8 mouse cellular contexts compared by ENCODE assay signal in genomic region chr1:75315456-75316365, GRCm38 (mm10). TPM values are rescaled to one million over a fixed set of nuclear protein-coding genes. Genes with fewer than 3 reads are reported as not detected.
A peak's percentile ranks its signal among the peaks of the same experiment; 100 is the strongest.
DNase-seq lines count a peak whose midpoint lies in the region; ATAC-seq lines count a peak whose summit lies in the region.
"Had no signal": no experiment of that assay in that cellular context is flagged by ENCODE, and none has a peak within 500 bp of the region (broad histone marks: within the 10 kb centered on the region; RNA-seq: fewer than 3 reads in every experiment).

No protein-coding gene starts in this region.

- ATAC-seq in megakaryocyte, adult 5-6 weeks (ENCODE audit: poor library complexity, severe bottlenecking) = no peak
- no peak for ATAC-seq in embryonic facial prominence, embryonic 14.5 days (ENCODE audit: low read depth)
- no peak for ATAC-seq in kidney, embryonic 16.5 days (ENCODE audit: low FRiP score, low TSS enrichment)
- no peak for ATAC-seq in neural tube, embryonic 13.5 days (ENCODE audit: low read depth)

- H3K27ac ChIP-seq in embryonic facial prominence, embryonic 14.5 days (replicated peaks; ENCODE audit: low read depth, low read length) = no peak overlapping the region
- peak overlapping the region; percentile 96; the same call in 1 of the 2 replicates for H3K27ac ChIP-seq in kidney, embryonic 16.5 days (ENCODE audit: low read length)
- H3K27ac ChIP-seq in neural tube, embryonic 13.5 days (replicated peaks) = no peak overlapping the region

- peaks cover 54% of the 10 kb centered on the region for H3K36me3 ChIP-seq in megakaryocyte, embryonic 14.5 days (replicated peaks; ENCODE audit: low read length)
- H3K36me3 ChIP-seq in embryonic facial prominence, embryonic 14.5 days (ENCODE audit: control insufficient read depth, insufficient read depth, low read length) = peaks cover 49% of the 10 kb centered on the region
- H3K36me3 ChIP-seq in kidney, embryonic 16.5 days (ENCODE audit: insufficient read depth, low read length) = peaks cover 40% of the 10 kb centered on the region
- peaks cover 50% of the 10 kb centered on the region for H3K36me3 ChIP-seq in neural tube, embryonic 13.5 days

- peak overlapping the region; percentile 74 for H3K9ac ChIP-seq in embryonic facial prominence, embryonic 14.5 days (ENCODE audit: low read depth, low read length)
- peak overlapping the region; percentile 82 for H3K9ac ChIP-seq in kidney, embryonic 16.5 days (replicated peaks; ENCODE audit: low read length)
- H3K9ac ChIP-seq in neural tube, embryonic 13.5 days = peak overlapping the region; percentile 74

- WGBS in embryonic facial prominence, embryonic 14.5 days = 83% methylated on average over 29 of the region's 29 CpGs
- WGBS in kidney, embryonic 16.5 days = 80% methylated on average over 29 of the region's 29 CpGs
- 87% methylated on average over 29 of the region's 29 CpGs for WGBS in neural tube, embryonic 13.5 days

- H3K4me1 ChIP-seq in megakaryocyte, embryonic 14.5 days = peaks cover 33% of the 10 kb centered on the region
- H3K4me1 ChIP-seq in embryonic facial prominence, embryonic 14.5 days (ENCODE audit: control insufficient read depth, insufficient read depth, low read length) = peaks cover 8% of the 10 kb centered on the region
- H3K4me1 ChIP-seq in kidney, embryonic 16.5 days (ENCODE audit: insufficient read depth, low read length) = peaks cover 12% of the 10 kb centered on the region
- H3K4me1 ChIP-seq in neural tube, embryonic 13.5 days (replicated peaks) = peaks cover 11% of the 10 kb centered on the region

- H3K9me3 ChIP-seq in megakaryocyte, embryonic 14.5 days = no peaks in the 10 kb centered on the region
- H3K9me3 ChIP-seq in embryonic facial prominence, embryonic 14.5 days (ENCODE audit: control insufficient read depth, low read length) = no peaks in the 10 kb centered on the region
- H3K9me3 ChIP-seq in kidney, embryonic 16.5 days (ENCODE audit: low read length) = no peaks in the 10 kb centered on the region
- H3K9me3 ChIP-seq in neural tube, embryonic 13.5 days = no peaks in the 10 kb centered on the region

- H3K27me3 ChIP-seq in megakaryocyte, embryonic 14.5 days (replicated peaks) = no peaks in the 10 kb centered on the region
- no peaks in the 10 kb centered on the region for H3K27me3 ChIP-seq in embryonic facial prominence, embryonic 14.5 days (replicated peaks; ENCODE audit: control insufficient read depth, insufficient read depth, low read length)
- no peaks in the 10 kb centered on the region for H3K27me3 ChIP-seq in kidney, embryonic 16.5 days (ENCODE audit: insufficient read depth, low read length)
- no peaks in the 10 kb centered on the region for H3K27me3 ChIP-seq in neural tube, embryonic 13.5 days

- no peak for DNase-seq in embryonic facial prominence, embryonic 14.5 days (ENCODE audit: low spot score)
- DNase-seq in MN1 (ENCODE audit: low spot score) = no peak
- DNase-seq in retina, embryonic 14.5 days (ENCODE audit: low spot score) = no peak

- H3K4me2 ChIP-seq in embryonic facial prominence, embryonic 14.5 days (ENCODE audit: low read depth, low read length) = peak overlapping the region; percentile 66
- peak overlapping the region; percentile 81 for H3K4me2 ChIP-seq in kidney, embryonic 16.5 days (replicated peaks; ENCODE audit: low read depth, low read length)
- H3K4me2 ChIP-seq in neural tube, embryonic 13.5 days = peak overlapping the region; percentile 72

- peak overlapping the region; percentile 98 for H3K4me3 ChIP-seq in megakaryocyte, embryonic 14.5 days (replicated peaks)
- H3K4me3 ChIP-seq in embryonic facial prominence, embryonic 14.5 days (ENCODE audit: low read depth, low read length) = peak overlapping the region; percentile 72
- H3K4me3 ChIP-seq in kidney, embryonic 16.5 days (ENCODE audit: low read length) = peak overlapping the region; percentile 65
- H3K4me3 ChIP-seq in neural tube, embryonic 13.5 days = peak overlapping the region; percentile 60

RNA-seq across cellular contexts. Expression of gene Dnpep, which starts 2.1 kb away (rescaled TPM):
- 165 and 178 TPM in 2 replicates for polyA plus RNA-seq in megakaryocyte, embryonic 14.5 days (2012; ENCODE audit: insufficient read depth, low replicate concordance)
- total RNA-seq in megakaryocyte, adult 5-6 weeks (2015) = 26.2 and 32.0 TPM in 2 replicates
- total RNA-seq in megakaryocyte, adult 5-6 weeks (2017) = 31.1 and 35.9 TPM in 2 replicates
- 115 and 128 TPM in 2 replicates for polyA plus RNA-seq in embryonic facial prominence, embryonic 14.5 days (2014; fragmentation: Nextera tagmentation; extraction: Ambion mirVana)
- polyA plus RNA-seq in kidney, embryonic 16.5 days (2015; fragmentation: Nextera tagmentation; extraction: Ambion mirVana) = 168 and 184 TPM in 2 replicates
- 187 and 190 TPM in 2 replicates for polyA plus RNA-seq in neural tube, embryonic 13.5 days (2015; fragmentation: Nextera tagmentation; extraction: Ambion mirVana)

RNA-seq across cellular contexts. Expression of gene Resp18, which starts 37.5 kb away (rescaled TPM):
- polyA plus RNA-seq in megakaryocyte, embryonic 14.5 days (2012; ENCODE audit: insufficient read depth, low replicate concordance) = 0.26 TPM in 1 of 2 replicates, not detected in the other
- total RNA-seq in megakaryocyte, adult 5-6 weeks (2015) = not detected in 2 replicates
- not detected in 2 replicates for total RNA-seq in megakaryocyte, adult 5-6 weeks (2017)
- polyA plus RNA-seq in embryonic facial prominence, embryonic 14.5 days (2014; fragmentation: Nextera tagmentation; extraction: Ambion mirVana) = 6.0 and 6.9 TPM in 2 replicates
- polyA plus RNA-seq in kidney, embryonic 16.5 days (2015; fragmentation: Nextera tagmentation; extraction: Ambion mirVana) = 1.0 and 3.0 TPM in 2 replicates
- 116 and 131 TPM in 2 replicates for polyA plus RNA-seq in neural tube, embryonic 13.5 days (2015; fragmentation: Nextera tagmentation; extraction: Ambion mirVana)
- total RNA-seq: common myeloid progenitor, adult 5-6 weeks had no signal

RNA-seq across cellular contexts. Expression of gene Des, which starts 44.4 kb away (rescaled TPM):
- 0.11 TPM in 1 of 2 replicates, not detected in the other for polyA plus RNA-seq in megakaryocyte, embryonic 14.5 days (2012; ENCODE audit: insufficient read depth, low replicate concordance)
- total RNA-seq in megakaryocyte, adult 5-6 weeks (2015) = not detected in 2 replicates
- total RNA-seq in megakaryocyte, adult 5-6 weeks (2017) = not detected in 2 replicates
- 159 and 218 TPM in 2 replicates for polyA plus RNA-seq in embryonic facial prominence, embryonic 14.5 days (2014; fragmentation: Nextera tagmentation; extraction: Ambion mirVana)
- 41.6 and 53.6 TPM in 2 replicates for polyA plus RNA-seq in kidney, embryonic 16.5 days (2015; fragmentation: Nextera tagmentation; extraction: Ambion mirVana)
- 3.3 and 7.7 TPM in 2 replicates for polyA plus RNA-seq in neural tube, embryonic 13.5 days (2015; fragmentation: Nextera tagmentation; extraction: Ambion mirVana)
- total RNA-seq: common myeloid progenitor, adult 5-6 weeks had no signal

RNA-seq across cellular contexts. Expression of gene Ptprn, which starts 51.4 kb away (rescaled TPM):
- polyA plus RNA-seq in megakaryocyte, embryonic 14.5 days (2012; ENCODE audit: insufficient read depth, low replicate concordance) = 12.4 and 22.6 TPM in 2 replicates
- total RNA-seq in megakaryocyte, adult 5-6 weeks (2015) = not detected in 2 replicates
- not detected in 2 replicates for total RNA-seq in megakaryocyte, adult 5-6 weeks (2017)
- 2.0 and 2.9 TPM in 2 replicates for polyA plus RNA-seq in embryonic facial prominence, embryonic 14.5 days (2014; fragmentation: Nextera tagmentation; extraction: Ambion mirVana)
- polyA plus RNA-seq in kidney, embryonic 16.5 days (2015; fragmentation: Nextera tagmentation; extraction: Ambion mirVana) = 0.54 and 0.87 TPM in 2 replicates
- polyA plus RNA-seq in neural tube, embryonic 13.5 days (2015; fragmentation: Nextera tagmentation; extraction: Ambion mirVana) = 15.8 and 19.2 TPM in 2 replicates

RNA-seq across cellular contexts. Expression of gene Speg, which starts 59.4 kb away (rescaled TPM):
- 48.7 TPM in 1 of 2 replicates, not detected in the other for polyA plus RNA-seq in megakaryocyte, embryonic 14.5 days (2012; ENCODE audit: insufficient read depth, low replicate concordance)
- total RNA-seq in megakaryocyte, adult 5-6 weeks (2015) = not detected in 2 replicates
- 0.11 TPM in 1 of 2 replicates, not detected in the other for total RNA-seq in megakaryocyte, adult 5-6 weeks (2017)
- polyA plus RNA-seq in embryonic facial prominence, embryonic 14.5 days (2014; fragmentation: Nextera tagmentation; extraction: Ambion mirVana) = 20.2 and 20.3 TPM in 2 replicates
- 61.4 and 61.5 TPM in 2 replicates for polyA plus RNA-seq in kidney, embryonic 16.5 days (2015; fragmentation: Nextera tagmentation; extraction: Ambion mirVana)
- polyA plus RNA-seq in neural tube, embryonic 13.5 days (2015; fragmentation: Nextera tagmentation; extraction: Ambion mirVana) = 17.8 and 21.4 TPM in 2 replicates
- total RNA-seq: common myeloid progenitor, adult 5-6 weeks had no signal

Comparison
In these comparisons a context has a peak if more than half of its experiments do, and no peak if none do; other contexts are left out.
1. RNA of gene Resp18, which starts 37.5 kb away (polyA plus RNA-seq): 116 to 131 TPM in neural tube, embryonic 13.5 days; 6.0 to 6.9 TPM in embryonic facial prominence, embryonic 14.5 days, 1.0 to 3.0 TPM in kidney, embryonic 16.5 days and 0.26 TPM in megakaryocyte, embryonic 14.5 days; every median in the first group is over 10 times any median in the second.
2. Peak in every context shown above with its lines, with median percentiles within 50 percentile points of each other: H3K4me3 ChIP-seq, H3K4me2 ChIP-seq and H3K9ac ChIP-seq.